Mouse (Mus musculus) MEL (cell line): Measurements from ENCODE around the gene Atp5d. TPM values are rescaled to one million over a fixed set of nuclear protein-coding genes. Genes with fewer than 3 reads are reported as not detected.
"Not testable (repeated sequence)": the region's sequence is repeated elsewhere in the genome, so short reads cannot be mapped to it uniquely, and the experiment has no call there.

Source experiments
- DNase-seq: peaks from one replicate; pipeline ENCODE4 v3.0.0; 2011; ENCODE audit warnings: low read depth, low spot score
- H3K27ac ChIP-seq: 2 replicates; pipeline ENCODE4 v1.5.1; 2012; ENCODE audit warnings: low read depth, mild to moderate bottlenecking, control low read depth, low read length, moderate library complexity; ENCODE audit not compliant: control insufficient read depth
- H3K27me3 ChIP-seq, 2 experiments: fragments of 150-350 bp in 1 of 2; sonication (generic) in 1 of 2; 2 replicates each; pipeline ENCODE4 v1.6.1; 2012; ENCODE audit warnings: low read length in 2 of 2, mild to moderate bottlenecking in 2 of 2, improper control_type of control experiment in 1 of 2, moderate library complexity in 1 of 2; ENCODE audit not compliant: insufficient read depth in 2 of 2, control insufficient read depth in 1 of 2
- H3K36me3 ChIP-seq, 2 experiments: 2 replicates each; pipeline ENCODE4 v1.6.1; 2012 to 2014; ENCODE audit warnings: low read length in 2 of 2, improper control_type of control experiment in 1 of 2, inconsistent platforms in 1 of 2, mild to moderate bottlenecking in 1 of 2; ENCODE audit not compliant: insufficient read depth in 2 of 2, control insufficient read depth in 1 of 2
- H3K4me1 ChIP-seq, 2 experiments: fragments of 150-350 bp in 1 of 2; sonication (generic) in 1 of 2; 2 replicates each; pipeline ENCODE4 v1.6.1; 2012; ENCODE audit warnings: low read length in 2 of 2, improper control_type of control experiment in 1 of 2, mild to moderate bottlenecking in 1 of 2; ENCODE audit not compliant: insufficient read depth in 2 of 2, control insufficient read depth in 1 of 2
- H3K4me3 ChIP-seq, 2 experiments: fragments of 150-350 bp in 1 of 2; sonication (generic) in 1 of 2; 2 replicates each; pipeline ENCODE4 v1.5.1; 2012; ENCODE audit warnings: low read depth in 2 of 2, low read length in 2 of 2, mild to moderate bottlenecking in 2 of 2, moderate library complexity in 2 of 2, control low read depth in 1 of 2, improper control_type of control experiment in 1 of 2; ENCODE audit not compliant: control insufficient read depth in 1 of 2, insufficient read depth in 1 of 2
- H3K79me2 ChIP-seq: 2 replicates; pipeline ENCODE4 v1.6.1; 2012; ENCODE audit warnings: mild to moderate bottlenecking, low read length, moderate library complexity; ENCODE audit not compliant: control insufficient read depth, poor library complexity, insufficient read depth
- H3K9ac ChIP-seq: 2 replicates; pipeline ENCODE4 v1.6.1; 2012; ENCODE audit warnings: low read depth, mild to moderate bottlenecking, control low read depth, low read length, moderate library complexity; ENCODE audit not compliant: control insufficient read depth, poor library complexity, severe bottlenecking
- H3K9me3 ChIP-seq: fragments of 150-350 bp; sonication (generic); replicated peaks from 2 replicates; pipeline ENCODE4 v1.6.1; 2012; ENCODE audit warnings: mild to moderate bottlenecking, low read length, improper control_type of control experiment, moderate library complexity; ENCODE audit not compliant: insufficient read depth
- CTCF ChIP-seq, 3 experiments: IDR thresholded peaks in 2 of 3; conservative IDR thresholded peaks in 1 of 3; 2 replicates each; pipeline ENCODE4 v1.5.1; 2011 to 2012; ENCODE audit warnings: low read length in 3 of 3, low read depth in 2 of 3, mild to moderate bottlenecking in 2 of 3, improper control_type of control experiment in 1 of 3, inconsistent platforms in 1 of 3, mixed read lengths in 1 of 3, moderate library complexity in 1 of 3; ENCODE audit not compliant: control insufficient read depth in 1 of 3, insufficient read depth in 1 of 3, poor library complexity in 1 of 3, severe bottlenecking in 1 of 3
- ETS1 ChIP-seq: IDR thresholded peaks from 2 replicates; pipeline ENCODE4 v1.6.1; 2012; ENCODE audit warnings: low read depth, mild to moderate bottlenecking, inconsistent platforms, low read length, improper control_type of control experiment, moderate library complexity
- MAX ChIP-seq: IDR thresholded peaks from 2 replicates; pipeline ENCODE4 v1.6.1; 2011; ENCODE audit warnings: low read length, improper control_type of control experiment
- MAZ ChIP-seq: IDR thresholded peaks from 2 replicates; pipeline ENCODE4 v1.6.1; 2012; ENCODE audit warnings: low read depth, mild to moderate bottlenecking, inconsistent platforms, low read length, improper control_type of control experiment
- MXI1 ChIP-seq: IDR thresholded peaks from 2 replicates; pipeline ENCODE4 v1.6.1; 2011; ENCODE audit warnings: mild to moderate bottlenecking, low read depth, low read length, improper control_type of control experiment
- MYC ChIP-seq: IDR thresholded peaks from 2 replicates; pipeline ENCODE4 v1.6.1; 2011; ENCODE audit warnings: low read depth, mild to moderate bottlenecking, low read length, improper control_type of control experiment, moderate library complexity
- NRF1 ChIP-seq: IDR thresholded peaks from 2 replicates; pipeline ENCODE4 v1.6.1; 2014; ENCODE audit warnings: low read depth, mild to moderate bottlenecking, inconsistent platforms, low read length, improper control_type of control experiment, moderate library complexity; ENCODE audit not compliant: poor library complexity, insufficient read depth, severe bottlenecking
- POLR2A ChIP-seq, 2 experiments: IDR thresholded peaks; 2 replicates each; pipeline ENCODE4 v1.6.1; 2011 to 2012; ENCODE audit warnings: low read length in 2 of 2, mild to moderate bottlenecking in 2 of 2, control low read depth in 1 of 2, improper control_type of control experiment in 1 of 2, low read depth in 1 of 2, moderate library complexity in 1 of 2; ENCODE audit not compliant: control insufficient read depth in 1 of 2, insufficient read depth in 1 of 2, poor library complexity in 1 of 2
- RAD21 ChIP-seq: IDR thresholded peaks from 2 replicates; pipeline ENCODE4 v1.6.1; 2011; ENCODE audit warnings: mild to moderate bottlenecking, low read depth, low read length, improper control_type of control experiment
- TBP ChIP-seq: IDR thresholded peaks from 2 replicates; pipeline ENCODE4 v1.8.0; 2011; ENCODE audit warnings: low read depth, low read length, improper control_type of control experiment
- USF1 ChIP-seq: IDR thresholded peaks from 2 replicates; pipeline ENCODE4 v1.6.1; 2014; ENCODE audit warnings: low read depth, mild to moderate bottlenecking, inconsistent platforms, low read length, improper control_type of control experiment, moderate library complexity
- ZC3H11A ChIP-seq: IDR thresholded peaks from 2 replicates; pipeline ENCODE4 v1.6.1; 2012; ENCODE audit warnings: low read depth, mild to moderate bottlenecking, inconsistent platforms, low read length, improper control_type of control experiment
- ZNF384 ChIP-seq: IDR thresholded peaks from 2 replicates; pipeline ENCODE4 v1.6.1; 2012; ENCODE audit warnings: low read depth, mild to moderate bottlenecking, inconsistent platforms, low read length, improper control_type of control experiment
- polyA plus RNA-seq, 2 experiments: library from polyadenylated mRNA; stranded (reverse) in 1 of 2; unstranded in 1 of 2; fragments of >175 nt in 1 of 2; fragments of >200 nt in 1 of 2; gene quantifications; 2 replicates each; pipeline versions ENCODE4 v1.2.1 to v1.2.4; 2012; ENCODE audit warnings: low replicate concordance in 2 of 2, low read depth in 1 of 2; ENCODE audit not compliant: insufficient read length in 2 of 2, insufficient read depth in 1 of 2, missing spikeins in 1 of 2
- total RNA-seq: library from RNA; depleted of rRNA; stranded (reverse); fragments of 300-350 nt; gene quantifications from 2 replicates; pipeline ENCODE4 v1.2.3, GENCODE M21; 2012

Gene Atp5d
- total and polyA plus RNA-seq, 3 experiments: 300 to 657 (median 308) TPM

DNA sequence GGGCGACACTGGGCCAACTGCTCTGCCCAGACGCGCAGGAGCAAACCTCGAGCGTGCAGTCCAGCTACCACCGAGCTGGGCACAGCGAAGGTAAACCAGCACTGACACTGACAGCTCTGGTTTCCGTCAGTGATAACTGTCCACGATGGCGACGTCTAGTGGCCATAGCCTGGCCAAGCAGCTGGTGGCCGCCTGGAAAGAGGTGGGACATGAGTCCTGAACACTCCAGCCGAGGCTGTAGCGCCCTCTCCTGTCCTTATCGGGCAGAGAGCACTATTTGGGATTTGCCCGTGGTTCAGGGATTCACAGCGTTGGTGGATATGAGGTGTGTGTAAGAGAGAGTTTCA, 26.5 kb downstream of the Atp5d start (continued):
- TF ChIP-seq CTCF (IDR thresholded peaks at IDR 0.05 in 2 of 3, conservative IDR thresholded peaks at IDR 0.05 in 1 of 3; ENCODE audit: control insufficient read depth in 1 of 3, insufficient read depth in 1 of 3, low read depth in 2 of 3, low read length in 3 of 3, poor library complexity in 1 of 3, severe bottlenecking in 1 of 3): peak in 2 of 3 experiments; percentile 98 to 100; a peak in 5 of 6 replicates
- peak; percentile 31; the same call in 1 of the 2 replicates for TF ChIP-seq MAZ

GRCm38 (mm10) chr10:80165392-80166128, 27.1 kb downstream of the Atp5d start, which contains the start of gene Cirbp:
TSS of gene Cirbp (plus strand) at chr10:80165985.
- Histone ChIP-seq H3K9me3 (no peaks in the 10 kb centered on the region), H3K36me3 (peaks cover 0 to 12% of the 10 kb centered on the region in 2 experiments; a peak in 2 of 4 replicates), H3K27ac (peak within 1 kb of the TSS; percentile 79), H3K79me2 (peaks cover 8% of the 10 kb centered on the region; the same call in 1 of the 2 replicates), H3K9ac (peak within 1 kb of the TSS; percentile 66), H3K4me3 (peak within 1 kb of the TSS; percentile 52 to 58), H3K4me1 (peaks cover 4 to 29% of the 10 kb centered on the region in 2 experiments), H3K27me3 (no peaks in the 10 kb centered on the region)
- peak; percentile 92 for DNase-seq
- no peak for TF ChIP-seq MYC
- peak; percentile 37 for TF ChIP-seq MAX
- TF ChIP-seq TBP: peak; percentile 79
- peak; percentile 80; the same call in 1 of the 2 replicates for TF ChIP-seq MAZ
- TF ChIP-seq ETS1: peak; percentile 51; the same call in 1 of the 2 replicates
- TF ChIP-seq POLR2A (IDR thresholded peaks at IDR 0.05; ENCODE audit: control insufficient read depth in 1 of 2, insufficient read depth in 1 of 2, low read depth in 1 of 2, low read length in 2 of 2, poor library complexity in 1 of 2): peak; percentile 4 to 64; a peak in 2 of 4 replicates
- TF ChIP-seq CTCF (IDR thresholded peaks at IDR 0.05 in 2 of 3, conservative IDR thresholded peaks at IDR 0.05 in 1 of 3; ENCODE audit: control insufficient read depth in 1 of 3, insufficient read depth in 1 of 3, low read depth in 2 of 3, low read length in 3 of 3, poor library complexity in 1 of 3, severe bottlenecking in 1 of 3): no peak
- no peak for TF ChIP-seq RAD21
- peak; percentile 45; the same call in 1 of the 2 replicates for TF ChIP-seq USF1
- TF ChIP-seq NRF1: peak; percentile 19; the same call in 1 of the 2 replicates
- no peak for TF ChIP-seq ZC3H11A
- peak; percentile 13; the same call in 1 of the 2 replicates for TF ChIP-seq MXI1

- Histone ChIP-seq H3K4me1 (peaks cover 4 to 28% of the 10 kb centered on the region in 2 experiments), H3K36me3 (peaks cover 0 to 12% of the 10 kb centered on the region in 2 experiments; a peak in 2 of 4 replicates), H3K27ac (peak overlapping the region; percentile 72), H3K9ac (peak overlapping the region; percentile 44), H3K4me3 (peak overlapping the region; percentile 52 to 57)
- not testable (repeated sequence) for H3K27me3 ChIP-seq, H3K79me2 ChIP-seq, H3K9me3 ChIP-seq, DNase-seq
- TF ChIP-seq ZNF384 (peak; percentile 44; the same call in 1 of the 2 replicates), MYC (0 out of 2 replicates have a peak, but pooled peaks have one; percentile 14)
- TF ChIP-seq, all 39 proteins: peak for 2; not testable (repeated sequence) for 37
Measured at GRCm38 (mm10) chr10:80166136-80166535, 27.7 kb downstream of the Atp5d start.
